Mouse (Mus musculus) ES-Bruce4 (cell line): Measurements from ENCODE around the gene Smap2. TPM values are rescaled to one million over a fixed set of nuclear protein-coding genes. Genes with fewer than 3 reads are reported as not detected.

Experiments
- H3K27ac ChIP-seq: 2 replicates; pipeline ENCODE4 v1.5.1; 2012; ENCODE audit warnings: low read length, inconsistent platforms; ENCODE audit not compliant: insufficient read depth
- H3K27me3 ChIP-seq: 2 replicates; pipeline ENCODE4 v1.6.1; 2012; ENCODE audit warnings: mild to moderate bottlenecking, low read length, inconsistent platforms; ENCODE audit not compliant: control insufficient read depth, poor library complexity, insufficient read depth, severe bottlenecking
- H3K36me3 ChIP-seq: 2 replicates; pipeline ENCODE4 v1.6.1; 2012; ENCODE audit warnings: inconsistent platforms, mild to moderate bottlenecking, low read length, moderate library complexity; ENCODE audit not compliant: control insufficient read depth, poor library complexity, insufficient read depth, severe bottlenecking
- H3K4me1 ChIP-seq: one replicate; pipeline ENCODE4 v1.8.1; 2011; ENCODE audit warnings: low read length; ENCODE audit not compliant: control insufficient read depth, insufficient read depth
- H3K4me3 ChIP-seq: 2 replicates; pipeline ENCODE4 v1.5.1; 2011; ENCODE audit warnings: low read depth, mild to moderate bottlenecking, low read length
- H3K9ac ChIP-seq: 2 replicates; pipeline ENCODE4 v1.6.1; 2012; ENCODE audit warnings: low read depth, mild to moderate bottlenecking, inconsistent platforms; ENCODE audit not compliant: poor library complexity, severe bottlenecking
- H3K9me3 ChIP-seq: replicated peaks from 2 replicates; pipeline ENCODE4 v1.6.1; 2012; ENCODE audit warnings: mild to moderate bottlenecking, low read length, inconsistent platforms; ENCODE audit not compliant: control insufficient read depth, poor library complexity, insufficient read depth, severe bottlenecking
- CTCF ChIP-seq: IDR thresholded peaks from one replicate; pipeline ENCODE4 v1.8.1; 2011; ENCODE audit warnings: low read depth, low read length
- EP300 ChIP-seq: IDR thresholded peaks from 2 replicates; pipeline ENCODE4 v1.6.1; 2011; ENCODE audit warnings: low read depth, low read length; ENCODE audit not compliant: insufficient read depth
- POLR2A ChIP-seq: IDR thresholded peaks from one replicate; pipeline ENCODE4 v1.8.1; 2011; ENCODE audit warnings: low read length; ENCODE audit not compliant: insufficient read depth
- polyA plus RNA-seq: library from polyadenylated mRNA; stranded (reverse); fragments of >200 nt; gene quantifications from 2 replicates; pipeline ENCODE4 v1.2.4, GENCODE M21; 2011; ENCODE audit warnings: low read depth; ENCODE audit not compliant: missing spikeins, insufficient read depth, insufficient read length

Smap2 gene
- polyA plus RNA-seq, 1 experiment, result 23.9 TPM

DNA sequence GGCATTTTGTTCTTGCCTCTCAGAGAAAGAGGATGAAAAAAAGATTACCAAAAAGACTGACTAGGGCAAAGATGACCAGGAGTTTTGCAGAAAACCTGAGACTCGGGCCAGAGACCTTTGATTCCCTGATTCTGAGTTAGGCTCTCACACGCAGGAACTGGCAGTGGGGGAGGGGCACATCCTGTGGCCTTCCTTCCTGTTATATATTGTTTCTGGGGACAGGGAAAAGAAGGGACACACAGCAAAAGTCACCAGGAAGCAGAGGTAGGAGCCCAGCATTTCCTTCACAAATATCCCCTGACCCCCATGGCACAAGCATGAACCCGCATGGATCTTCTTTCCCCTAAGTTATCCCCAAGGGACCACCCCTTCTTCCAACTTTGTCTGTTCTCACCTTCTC is 68.1 kb downstream of the Smap2 start:
- TF ChIP-seq EP300, result no peak
- no peak for TF ChIP-seq POLR2A
- TF ChIP-seq CTCF, result no peak

DNA sequence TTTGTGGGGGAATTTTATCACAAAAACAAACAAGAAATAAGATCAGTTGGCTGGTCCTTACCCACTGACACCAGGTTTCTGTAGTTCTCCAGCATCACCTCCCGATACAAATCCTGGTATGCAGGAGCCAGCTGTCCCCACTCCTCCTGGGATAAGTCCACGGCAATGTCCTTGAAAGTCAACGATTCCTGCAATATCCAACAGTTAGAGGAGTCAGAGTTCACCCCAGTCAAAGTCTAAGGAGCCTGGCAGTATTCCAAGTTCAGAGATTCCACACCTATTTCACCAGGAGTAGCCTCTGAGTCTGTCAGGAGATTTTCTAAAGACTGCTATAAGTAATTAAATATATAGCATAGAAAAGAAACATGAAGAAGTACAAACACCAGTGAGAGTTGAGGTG is 82.0 kb downstream of the Smap2 start:
- H3K27me3 ChIP-seq, result no peaks in the 10 kb centered on the region
- H3K27ac ChIP-seq, result no peak overlapping the region
- H3K9me3 ChIP-seq, result no peaks in the 10 kb centered on the region
- H3K36me3 ChIP-seq, result no peaks in the 10 kb centered on the region
- no peaks in the 10 kb centered on the region for H3K4me1 ChIP-seq
- TF ChIP-seq EP300, result no peak
- TF ChIP-seq CTCF, result no peak
- no peak for TF ChIP-seq POLR2A
- H3K4me3 ChIP-seq, result no peak overlapping the region
- H3K9ac ChIP-seq, result no peak overlapping the region

More for the DNA sequence above, 68.1 kb downstream of the Smap2 start:
- no peaks in the 10 kb centered on the region for H3K27me3 ChIP-seq
- no peaks in the 10 kb centered on the region for H3K4me1 ChIP-seq
- H3K36me3 ChIP-seq, result no peaks in the 10 kb centered on the region
- no peak overlapping the region for H3K9ac ChIP-seq
- H3K27ac ChIP-seq, result no peak overlapping the region
- 0 out of 2 replicates have a peak, but pooled peaks cover 2% of the 10 kb centered on the region for H3K9me3 ChIP-seq
- H3K4me3 ChIP-seq, result no peak overlapping the region

DNA sequence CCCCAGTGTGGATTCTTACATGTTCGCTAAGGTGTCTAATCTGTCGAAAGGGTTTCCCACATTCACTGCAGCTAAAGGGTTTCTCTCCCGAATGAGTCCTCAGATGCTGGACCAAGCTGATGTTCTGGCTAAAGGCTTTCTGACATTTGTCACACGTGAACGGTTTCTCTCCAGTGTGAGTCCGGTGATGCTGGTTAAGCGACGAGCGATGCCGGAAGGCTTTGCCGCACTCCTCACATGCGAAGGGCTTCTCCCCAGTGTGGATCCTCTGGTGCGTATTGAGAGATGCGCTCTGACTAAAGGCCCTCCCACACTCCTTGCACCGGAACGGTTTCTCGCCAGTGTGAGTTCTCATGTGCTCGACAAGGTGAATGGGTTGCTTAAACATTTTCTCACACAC is 86.3 kb downstream of the Smap2 start:
- H3K4me1 ChIP-seq, result no peaks in the 10 kb centered on the region
- no peaks in the 10 kb centered on the region for H3K27me3 ChIP-seq
- no peaks in the 10 kb centered on the region for H3K9me3 ChIP-seq
- TF ChIP-seq CTCF (no peak), POLR2A (no peak), EP300 (no peak)
- H3K4me3 ChIP-seq, result no peak overlapping the region
- no peaks in the 10 kb centered on the region for H3K36me3 ChIP-seq
- H3K9ac ChIP-seq, result no peak overlapping the region
- no peak overlapping the region for H3K27ac ChIP-seq

- no peaks in the 10 kb centered on the region for H3K27me3 ChIP-seq
- H3K4me3 ChIP-seq, result no peak overlapping the region
- no peaks in the 10 kb centered on the region for H3K9me3 ChIP-seq
- H3K27ac ChIP-seq, result no peak overlapping the region
- H3K36me3 ChIP-seq, result no peaks in the 10 kb centered on the region
- TF ChIP-seq POLR2A (no peak), CTCF (no peak), EP300 (no peak)
- H3K9ac ChIP-seq, result no peak overlapping the region
- no peaks in the 10 kb centered on the region for H3K4me1 ChIP-seq
Measured at GRCm38 (mm10) chr4:120928686-120929085, 88.4 kb downstream of the Smap2 start.

DNA sequence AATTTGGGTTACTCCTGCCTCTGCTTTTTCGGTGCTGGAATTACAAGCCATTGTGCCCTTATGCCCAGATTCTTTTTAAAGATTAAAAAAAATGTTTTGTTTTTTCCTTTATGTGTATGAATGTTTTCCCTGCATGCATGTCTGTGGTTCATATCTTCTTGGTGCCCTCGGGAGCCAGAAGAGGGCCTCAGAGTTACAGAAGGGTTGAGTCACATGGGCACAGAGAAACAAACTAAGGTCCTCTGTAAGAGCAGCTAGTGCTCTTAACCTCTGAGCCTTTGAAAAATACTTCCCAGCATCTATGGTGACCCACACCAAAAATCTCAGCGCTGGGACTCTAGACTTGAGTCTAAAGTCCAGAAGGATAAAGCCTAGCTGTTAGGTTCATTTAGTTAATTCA is 91.7 kb downstream of the Smap2 start:
- Histone ChIP-seq H3K4me1 (no peaks in the 10 kb centered on the region), H3K4me3 (no peak overlapping the region), H3K27ac (no peak overlapping the region), H3K9me3 (no peaks in the 10 kb centered on the region), H3K9ac (peak overlapping the region; percentile 59), H3K36me3 (peaks cover 7% of the 10 kb centered on the region), H3K27me3 (no peaks in the 10 kb centered on the region)
- TF ChIP-seq CTCF (no peak), POLR2A (no peak), EP300 (no peak)

GRCm38 (mm10) chr4:120924554-120925299 is 92.3 kb downstream of the Smap2 start, which contains the start of gene Exo5:
TSS of gene Exo5 (minus strand) at chr4:120925017.
- Histone ChIP-seq H3K4me1 (no peaks in the 10 kb centered on the region), H3K27ac (peak within 1 kb of the TSS; percentile 11; the same call in 1 of the 2 replicates), H3K9ac (peak within 1 kb of the TSS; percentile 59), H3K4me3 (peak within 1 kb of the TSS; percentile 96), H3K36me3 (peaks cover 7% of the 10 kb centered on the region), H3K9me3 (no peaks in the 10 kb centered on the region), H3K27me3 (no peaks in the 10 kb centered on the region)
- peak; percentile 92 for TF ChIP-seq POLR2A
- TF ChIP-seq EP300, result peak; percentile 34; the same call in 1 of the 2 replicates
- TF ChIP-seq CTCF, result no peak
